ENCODE assay signal across 31 mouse cellular contexts in the genomic region with DNA sequence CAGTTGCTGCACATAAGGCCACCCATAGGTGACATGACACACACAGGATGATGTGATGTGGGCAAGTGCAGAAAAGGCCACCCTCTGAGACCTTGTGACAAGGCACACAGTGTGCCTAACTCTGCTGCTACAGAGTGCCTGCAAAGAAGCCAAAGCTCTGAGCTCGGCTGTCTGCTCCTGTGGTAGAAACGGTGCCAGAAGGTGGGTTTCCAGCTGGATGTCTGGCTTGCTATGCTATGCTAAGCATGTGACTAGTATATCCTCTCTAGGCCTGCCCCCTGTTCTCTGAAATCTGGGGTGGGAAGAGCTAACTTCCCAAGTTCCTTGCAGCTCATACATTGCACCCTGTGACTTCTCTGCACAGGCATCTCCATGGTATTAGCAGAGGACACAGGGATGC. TPM values are rescaled to one million over a fixed set of nuclear protein-coding genes. Genes with fewer than 3 reads are reported as not detected.
"Had no signal": no experiment of that assay in that cellular context is flagged by ENCODE, and none has a peak within 500 bp of the region (broad histone marks: within the 10 kb centered on the region; RNA-seq: fewer than 3 reads in every experiment).

No protein-coding gene starts in this region.

- H3K27me3 ChIP-seq: limb, embryonic 12.5 days; limb, embryonic 13.5 days; limb, embryonic 15.5 days; liver, embryonic 13.5 days; lung, embryonic 15.5 days; midbrain, embryonic 12.5 days; midbrain, embryonic 13.5 days; midbrain, embryonic 15.5 days; neural tube, embryonic 12.5 days had no signal

- DNase-seq: left cerebral cortex, postnatal 4 days; liver; liver, embryonic 13.5 days; liver, postnatal 0 days; lung, adult 18-20 months; lung, adult 2 months; lung, embryonic 14.5 days; lung, postnatal 10 days; lung, postnatal 14 days; lung, postnatal 36 days; lung, postnatal 4 days; midbrain, embryonic 14.5 days had no signal

- H3K27ac ChIP-seq: limb, embryonic 12.5 days; limb, embryonic 13.5 days; limb, embryonic 15.5 days; liver, embryonic 12.5 days; liver, embryonic 13.5 days; liver, embryonic 14.5 days; liver, embryonic 15.5 days; lung, embryonic 15.5 days; macrophage; midbrain, embryonic 10.5 days; midbrain, embryonic 12.5 days; midbrain, embryonic 13.5 days; midbrain, embryonic 15.5 days; neural tube, embryonic 12.5 days had no signal

- H3K36me3 ChIP-seq: limb, embryonic 12.5 days; limb, embryonic 13.5 days; limb, embryonic 15.5 days; liver, embryonic 12.5 days; liver, embryonic 13.5 days; liver, embryonic 15.5 days; lung, embryonic 15.5 days; midbrain, embryonic 10.5 days; midbrain, embryonic 12.5 days; midbrain, embryonic 13.5 days; midbrain, embryonic 15.5 days; neural tube, embryonic 12.5 days had no signal

- H3K4me3 ChIP-seq: limb, embryonic 12.5 days; limb, embryonic 13.5 days; limb, embryonic 15.5 days; liver, embryonic 12.5 days; liver, embryonic 13.5 days; liver, embryonic 15.5 days; lung, embryonic 15.5 days; megakaryocyte, embryonic 14.5 days; midbrain, embryonic 10.5 days; midbrain, embryonic 12.5 days; midbrain, embryonic 13.5 days; midbrain, embryonic 15.5 days; myocyte; neural tube, embryonic 12.5 days had no signal

- H3K9me3 ChIP-seq: limb, embryonic 12.5 days; limb, embryonic 13.5 days; limb, embryonic 15.5 days; liver, embryonic 12.5 days; liver, embryonic 13.5 days; liver, embryonic 15.5 days; lung, embryonic 15.5 days; midbrain, embryonic 10.5 days; midbrain, embryonic 12.5 days; midbrain, embryonic 13.5 days; midbrain, embryonic 15.5 days; neural tube, embryonic 12.5 days had no signal

- ATAC-seq: liver, embryonic 12.5 days; liver, postnatal 0 days; lung, postnatal 0 days; midbrain, embryonic 13.5 days; midbrain, embryonic 15.5 days; midbrain, embryonic 16.5 days had no signal

- H3K9ac ChIP-seq: limb, embryonic 12.5 days; limb, embryonic 13.5 days; limb, embryonic 15.5 days; liver, embryonic 12.5 days; liver, embryonic 13.5 days; liver, embryonic 14.5 days; liver, embryonic 15.5 days; liver, postnatal 0 days; lung, embryonic 14.5 days; lung, embryonic 15.5 days; midbrain, embryonic 12.5 days; midbrain, embryonic 13.5 days; midbrain, embryonic 15.5 days; neural tube, embryonic 12.5 days had no signal

- H3K4me2 ChIP-seq: limb, embryonic 12.5 days; limb, embryonic 13.5 days; limb, embryonic 15.5 days; liver, embryonic 11.5 days; liver, embryonic 12.5 days; liver, embryonic 13.5 days; liver, embryonic 15.5 days; lung, embryonic 14.5 days; lung, embryonic 15.5 days; midbrain, embryonic 11.5 days; midbrain, embryonic 12.5 days; midbrain, embryonic 13.5 days; midbrain, embryonic 15.5 days; neural tube, embryonic 12.5 days had no signal

- H3K4me1 ChIP-seq: limb, embryonic 12.5 days; limb, embryonic 15.5 days; liver, embryonic 13.5 days; lung, embryonic 15.5 days; midbrain, embryonic 10.5 days; midbrain, embryonic 12.5 days; midbrain, embryonic 13.5 days; midbrain, embryonic 15.5 days; neural tube, embryonic 12.5 days had no signal

RNA-seq across cellular contexts. Expression of a gene that starts 55.4 kb away (rescaled TPM):
- polyA plus RNA-seq: macrophage had no signal
